Mouse (Mus musculus): ENCODE measurements at regions not wholly inside any gene's neighbourhood (a gene's known extent, or its start where the extent isn't known, plus 50 kb on each side); places are given as distances from the start of the nearest gene placed in this dataset.
"Not testable (repeated sequence)": the region's sequence is repeated elsewhere in the genome, so short reads cannot be mapped to it uniquely, and the experiment has no call there.

GRCm38 (mm10) chr3:40189529-40189928 lies 341.6 kb upstream of the Intu start:
- no peak for DNase-seq

GRCm38 (mm10) chr3:40190024-40190423 lies 341.1 kb upstream of the Intu start:
- DNase-seq: no peak

GRCm38 (mm10) chr3:40200174-40200573 lies 330.9 kb upstream of the Intu start:
- DNase-seq: no peak

DNA sequence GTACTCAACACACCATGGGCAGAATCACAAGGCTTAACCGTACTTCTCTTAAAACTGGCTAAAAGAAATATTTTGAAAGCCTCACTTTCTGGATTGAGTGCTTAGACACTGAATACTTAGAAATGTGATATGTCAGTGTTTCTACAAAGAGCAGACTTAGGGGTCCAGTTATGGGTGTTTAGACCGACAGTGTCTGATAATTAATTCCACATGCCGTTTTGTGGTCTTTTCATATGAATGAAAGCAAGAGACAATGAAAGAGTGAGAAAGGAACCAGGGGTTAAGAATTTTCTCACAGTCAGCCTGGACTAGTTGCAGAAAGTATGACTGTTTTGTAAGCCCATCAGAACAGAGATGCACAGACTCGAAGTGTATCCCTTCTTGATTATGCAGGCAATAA lies 324.8 kb upstream of the Intu start:
- DNase-seq: no peak

GRCm38 (mm10) chr3:40211793-40212192 lies 319.3 kb upstream of the Intu start:
- no peak for DNase-seq

- DNase-seq: no peak
Observed at GRCm38 (mm10) chr3:40226772-40227171, 304.3 kb upstream of the Intu start.

DNA sequence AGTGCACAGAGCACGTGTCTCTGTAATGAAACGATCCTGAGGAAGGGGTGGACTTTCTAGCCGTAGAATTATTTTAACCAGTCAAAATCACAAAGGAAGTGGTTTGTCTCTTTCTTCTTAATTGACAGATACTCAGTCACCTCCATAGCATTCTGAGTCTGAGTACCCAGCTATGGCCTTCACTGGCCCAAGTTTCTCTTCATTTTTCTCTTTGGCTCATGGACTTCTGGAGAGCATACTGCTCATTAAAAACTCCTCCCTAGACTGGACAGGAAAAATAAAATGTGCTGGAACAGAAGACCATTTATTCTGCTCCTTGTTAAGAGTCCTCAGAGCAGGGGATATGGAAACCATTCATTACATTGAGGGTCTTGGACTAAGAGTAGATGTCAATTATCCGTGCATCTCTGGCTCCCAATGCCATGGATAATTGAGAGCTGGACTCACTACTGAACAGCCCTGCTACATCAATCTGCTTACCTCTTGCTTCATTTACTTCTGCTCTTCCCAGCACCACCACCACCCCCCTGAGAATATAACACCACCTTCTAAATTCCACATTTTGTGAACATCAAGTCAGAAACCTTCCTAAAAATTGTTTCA lies 287.5 kb upstream of the Intu start:
- DNase-seq: no peak

GRCm38 (mm10) chr3:40254376-40254775 lies 276.7 kb upstream of the Intu start:
- no peak for DNase-seq

DNA sequence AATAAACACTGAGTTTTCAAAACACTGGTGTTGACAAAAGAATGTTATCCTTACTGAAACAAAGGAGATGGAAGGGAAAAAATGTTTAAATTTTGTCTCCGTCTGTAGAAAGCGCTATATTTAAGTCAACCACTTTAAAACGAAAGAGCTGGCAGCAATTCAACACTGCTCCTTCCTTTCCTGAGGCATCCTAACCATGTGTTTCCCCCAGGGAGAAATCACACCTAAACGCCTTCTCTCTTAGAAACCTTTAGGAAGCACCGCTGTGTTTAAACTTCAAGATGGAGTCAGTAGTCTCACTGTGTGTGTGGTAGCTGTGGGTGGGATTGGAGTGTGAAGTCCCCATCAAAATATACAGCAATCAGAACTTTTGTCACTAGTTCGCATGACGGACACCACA lies 268.6 kb upstream of the Intu start:
- no peak for DNase-seq

- DNase-seq: no peak
Observed at GRCm38 (mm10) chr3:40267514-40267913, 263.6 kb upstream of the Intu start.

- no peak for DNase-seq
Observed at GRCm38 (mm10) chr3:40282926-40283325, 248.2 kb upstream of the Intu start.

DNA sequence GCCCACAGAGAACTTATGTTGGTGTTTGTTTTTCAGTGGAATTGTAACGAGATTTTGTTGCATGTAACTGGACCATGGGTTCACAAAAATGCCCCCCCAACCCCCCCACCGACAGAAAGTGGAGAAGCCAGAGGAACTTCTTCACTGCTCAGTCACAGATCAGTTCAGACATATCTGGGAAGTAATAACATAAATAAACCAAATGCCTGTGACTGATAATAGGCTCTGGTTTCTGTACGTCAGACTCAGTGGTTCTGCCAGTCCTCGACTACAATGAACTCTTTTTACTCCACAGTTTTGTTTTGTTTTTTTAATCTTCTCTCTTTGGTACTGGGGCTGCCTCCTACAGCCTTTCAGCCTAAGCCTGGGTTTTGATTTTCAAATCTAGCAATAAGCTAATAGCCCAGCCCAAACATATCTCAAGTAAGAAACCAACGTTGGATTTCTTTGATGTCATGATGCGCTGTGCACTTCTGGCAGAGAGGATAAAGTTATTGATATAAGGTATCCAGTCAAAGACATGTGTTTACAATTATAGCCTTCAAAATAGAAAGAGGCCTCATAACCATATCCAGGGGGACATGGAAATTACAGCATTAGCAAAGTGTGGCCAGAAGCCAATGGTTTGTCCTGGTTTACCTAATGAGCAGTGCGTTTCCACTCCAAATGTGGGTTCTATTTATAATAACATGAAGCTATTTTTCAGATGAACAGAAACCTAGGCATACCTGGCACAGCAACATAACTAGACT lies 244.0 kb upstream of the Intu start:
- no peak for DNase-seq

- DNase-seq: no peak
Observed at GRCm38 (mm10) chr3:40297120-40297519, 234.0 kb upstream of the Intu start.

GRCm38 (mm10) chr3:40320319-40320718 lies 210.8 kb upstream of the Intu start:
- no peak for DNase-seq

- no peak for DNase-seq
Observed at GRCm38 (mm10) chr3:40325872-40326803, 204.9 kb upstream of the Intu start.

- no peak for DNase-seq
Observed at GRCm38 (mm10) chr3:40339492-40340030, 191.5 kb upstream of the Intu start.

DNA sequence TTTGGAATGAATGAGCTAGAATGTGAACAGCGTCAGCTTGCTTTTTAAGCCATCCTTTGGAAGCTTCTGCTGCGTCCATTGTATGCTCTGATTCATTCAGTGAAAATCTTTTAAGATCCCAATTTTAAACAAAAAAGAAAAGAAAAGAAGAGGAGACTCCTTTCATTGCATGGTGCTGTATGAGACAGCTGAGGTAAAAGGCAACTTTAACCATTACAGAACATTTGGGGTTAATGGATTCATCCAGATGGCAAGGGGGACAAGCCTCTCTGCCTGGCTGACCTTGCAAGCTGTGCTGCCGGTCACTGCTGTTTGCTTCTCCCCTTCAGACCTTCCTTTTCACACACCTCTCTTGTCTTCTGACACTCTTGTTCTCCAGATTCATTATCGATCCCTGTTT lies 176.0 kb upstream of the Intu start:
- DNase-seq: no peak

- no peak for DNase-seq
Observed at GRCm38 (mm10) chr3:40368421-40368820, 162.7 kb upstream of the Intu start.

DNA sequence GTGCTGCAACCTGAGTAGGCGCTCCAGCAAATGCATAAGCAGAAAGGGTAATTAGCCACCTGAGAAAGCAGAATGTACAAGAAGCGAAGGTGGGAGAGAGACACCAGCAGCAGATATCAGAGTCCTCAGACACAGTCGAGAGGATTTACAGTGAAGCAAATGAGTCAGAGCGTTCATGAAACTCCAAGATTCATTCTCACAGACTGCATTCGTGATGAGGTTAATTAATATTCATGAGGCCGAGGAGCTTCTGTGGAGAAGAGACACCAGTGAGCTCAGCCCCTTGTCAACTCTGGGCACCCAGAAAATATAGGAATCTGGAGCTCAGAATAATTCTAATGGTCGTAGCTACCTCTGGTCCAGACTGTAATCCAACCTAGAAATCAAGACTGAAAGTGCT lies 159.7 kb upstream of the Intu start:
- no peak for DNase-seq

GRCm38 (mm10) chr3:40376220-40376619 lies 154.9 kb upstream of the Intu start:
- not testable (repeated sequence) for DNase-seq

GRCm38 (mm10) chr3:40377416-40377815 lies 153.7 kb upstream of the Intu start:
- no peak for DNase-seq

DNA sequence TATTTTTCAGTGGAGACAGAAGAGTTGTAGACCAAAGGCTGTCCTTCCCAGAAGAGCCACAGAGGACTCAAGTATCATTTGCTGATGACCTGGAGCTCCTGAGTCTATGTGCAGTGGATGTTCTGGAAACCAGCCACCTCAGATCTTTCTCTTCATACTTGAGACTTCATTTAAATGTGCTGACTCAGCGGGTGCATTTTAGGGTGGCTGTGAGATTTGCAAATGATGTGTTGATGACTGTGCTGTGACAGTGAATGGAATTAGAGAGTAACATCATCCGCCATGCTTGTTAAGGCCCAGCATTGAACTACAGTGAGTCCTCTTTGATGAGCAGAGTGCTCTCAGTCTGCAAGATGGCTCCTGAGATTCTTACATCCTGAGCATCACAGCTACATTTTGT lies 152.0 kb upstream of the Intu start:
- no peak for DNase-seq

DNA sequence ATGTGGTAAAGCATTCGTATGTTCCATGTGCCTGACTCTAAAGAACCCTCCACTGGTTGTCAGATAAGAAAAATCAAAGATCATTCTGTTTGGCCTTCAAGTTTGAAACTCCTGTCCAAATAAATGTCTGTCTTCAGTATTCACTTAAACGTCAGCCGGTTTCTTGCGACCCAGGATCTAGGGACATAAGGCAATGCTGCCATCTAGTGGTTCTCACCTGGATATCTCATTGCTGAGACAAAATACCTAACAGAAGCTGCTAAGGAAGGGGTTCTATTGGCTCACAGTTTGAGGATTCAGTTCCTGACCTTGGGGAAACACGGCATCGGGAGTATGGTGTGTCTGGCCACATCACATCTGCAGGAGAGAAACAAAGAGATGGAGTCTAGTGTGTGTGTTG lies 139.5 kb upstream of the Intu start:
- DNase-seq: peak; percentile 7
